Mouse (Mus musculus) kidney, postnatal 0 days (tissue): ENCODE measurements around the gene Fam131a. TPM values are rescaled to one million over a fixed set of nuclear protein-coding genes. Genes with fewer than 3 reads are reported as not detected.

Experiments used
- ATAC-seq: fragments of 200-750 bp; cut with Nextera tagmentation; replicated peaks from 2 replicates; pipeline ENCODE4 v1.8.0; 2017; ENCODE audit warnings: low read depth, moderate number of reproducible peaks, moderate TSS enrichment, moderate library complexity; ENCODE audit not compliant: low FRiP score
- DNase-seq: peaks from one replicate; pipeline ENCODE4 v3.0.0-alpha.2; 2016; ENCODE audit warnings: low spot score
- H3K27ac ChIP-seq: fragments of 300-500 bp; sonication (generic); 2 replicates; pipeline ENCODE4 v1.5.1; 2014; ENCODE audit warnings: mild to moderate bottlenecking
- H3K27me3 ChIP-seq: fragments of 300-500 bp; sonication (generic); 2 replicates; pipeline ENCODE4 v1.6.1; 2014; ENCODE audit warnings: low read length, mixed read lengths; ENCODE audit not compliant: insufficient read depth
- H3K36me3 ChIP-seq: fragments of 300-500 bp; sonication (generic); 2 replicates; pipeline ENCODE4 v1.6.1; 2014; ENCODE audit warnings: low read length, mixed read lengths; ENCODE audit not compliant: insufficient read depth
- H3K4me1 ChIP-seq: fragments of 300-500 bp; sonication (generic); replicated peaks from 2 replicates; pipeline ENCODE4 v1.6.1; 2014; ENCODE audit warnings: antibody characterized with exemption, low read length, mixed read lengths; ENCODE audit not compliant: insufficient read depth
- H3K4me2 ChIP-seq: fragments of 300-500 bp; sonication (generic); 2 replicates; pipeline ENCODE4 v1.6.1; 2014; ENCODE audit warnings: mild to moderate bottlenecking, low read length, moderate library complexity, mixed read lengths
- H3K4me3 ChIP-seq: fragments of 300-500 bp; sonication (generic); replicated peaks from 2 replicates; pipeline ENCODE4 v1.5.1; 2014; ENCODE audit warnings: low read depth, low read length
- H3K9ac ChIP-seq: fragments of 300-500 bp; sonication (generic); 2 replicates; pipeline ENCODE4 v1.6.1; 2014; ENCODE audit warnings: low read depth, low read length
- H3K9me3 ChIP-seq: fragments of 300-500 bp; sonication (generic); replicated peaks from 2 replicates; pipeline ENCODE4 v1.6.1; 2016; ENCODE audit warnings: low read length, inconsistent platforms, mixed read lengths
- CTCF ChIP-seq: IDR thresholded peaks from 2 replicates; pipeline ENCODE4 v1.5.1; 2016; ENCODE audit warnings: antibody characterized with exemption, low read depth, mild to moderate bottlenecking, moderate library complexity
- WGBS: fragments of 180-500 bp; shearing (Covaris S2); extraction: QIAGEN DNeasy Blood & Tissue Kit; methylation state at CpG from one replicate; pipeline ENCODE4 v1.1.7; 2014; 5-methylcytosine and 5-hydroxymethylcytosine counted together
- polyA plus RNA-seq: library from polyadenylated mRNA; unstranded; fragments of >200 nt; fragmentation: Nextera tagmentation; extraction: Ambion mirVana; gene quantifications from 2 replicates; pipeline ENCODE4 v1.2.1, GENCODE M21; 2015

Fam131a gene
- polyA plus RNA-seq, 1 experiment from 2014 or later: 6.9 TPM

- peaks cover 67% of the 10 kb centered on the region for H3K36me3 ChIP-seq
- no peak for ATAC-seq
- H3K4me1 ChIP-seq: peaks cover 7% of the 10 kb centered on the region; the same call in 1 of the 2 replicates
- no peak overlapping the region for H3K4me2 ChIP-seq
- peak; percentile 52 for DNase-seq
- no peaks in the 10 kb centered on the region for H3K9me3 ChIP-seq
- no peak overlapping the region for H3K4me3 ChIP-seq
- no peak overlapping the region for H3K9ac ChIP-seq
- no peak overlapping the region for H3K27ac ChIP-seq
- WGBS: 73% methylated on average over 4 of the region's 4 CpGs
- no peaks in the 10 kb centered on the region for H3K27me3 ChIP-seq
- peak; percentile 32; the same call in 1 of the 2 replicates for TF ChIP-seq CTCF
Observed at GRCm38 (mm10) chr16:20676702-20677101, 16.3 kb upstream of the Fam131a start.

DNA sequence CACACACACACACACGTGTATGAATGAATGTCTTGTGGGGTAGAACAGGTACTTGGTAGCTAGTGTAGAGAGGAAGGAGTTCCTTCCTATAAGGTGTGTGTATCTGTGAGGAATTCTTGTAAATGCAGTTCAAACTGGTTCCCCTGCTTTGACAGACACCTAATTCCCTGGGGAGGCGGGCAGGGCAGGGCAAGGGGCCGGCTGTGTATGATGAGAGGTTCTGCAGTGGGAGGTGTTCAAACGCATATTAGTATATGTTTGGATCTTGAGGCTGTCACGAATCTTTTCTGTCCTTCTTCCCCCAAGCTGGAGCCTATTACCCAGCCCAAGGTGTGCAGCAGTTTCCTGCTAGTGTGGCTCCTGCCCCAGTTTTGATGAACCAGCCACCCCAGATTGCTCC lies 15.7 kb upstream of the Fam131a start:
- ATAC-seq (no peak), DNase-seq (no peak)
- H3K9me3 ChIP-seq: no peaks in the 10 kb centered on the region
- H3K9ac ChIP-seq: no peak overlapping the region
- H3K4me3 ChIP-seq: no peak overlapping the region
- 73% methylated on average over 5 of the region's 5 CpGs for WGBS
- peaks cover 7% of the 10 kb centered on the region; the same call in 1 of the 2 replicates for H3K4me1 ChIP-seq
- no peak overlapping the region for H3K4me2 ChIP-seq
- no peak for TF ChIP-seq CTCF
- no peak overlapping the region for H3K27ac ChIP-seq
- no peaks in the 10 kb centered on the region for H3K27me3 ChIP-seq
- peaks cover 74% of the 10 kb centered on the region for H3K36me3 ChIP-seq

GRCm38 (mm10) chr16:20677974-20678675 lies 14.9 kb upstream of the Fam131a start:
- 67% methylated on average over 10 of the region's 10 CpGs for WGBS
- no peak overlapping the region for H3K27ac ChIP-seq
- H3K9ac ChIP-seq: no peak overlapping the region
- H3K27me3 ChIP-seq: no peaks in the 10 kb centered on the region
- H3K36me3 ChIP-seq: peaks cover 80% of the 10 kb centered on the region
- DNase-seq (peak; percentile 29), ATAC-seq (no peak)
- H3K4me2 ChIP-seq: no peak overlapping the region
- TF ChIP-seq CTCF: no peak
- no peak overlapping the region for H3K4me3 ChIP-seq
- peaks cover 7% of the 10 kb centered on the region; the same call in 1 of the 2 replicates for H3K4me1 ChIP-seq
- no peaks in the 10 kb centered on the region for H3K9me3 ChIP-seq

- no peaks in the 10 kb centered on the region for H3K9me3 ChIP-seq
- no peak overlapping the region for H3K4me3 ChIP-seq
- WGBS: 85% methylated on average over 3 of the region's 3 CpGs
- H3K36me3 ChIP-seq: peaks cover 55% of the 10 kb centered on the region
- DNase-seq (no peak), ATAC-seq (no peak)
- H3K27me3 ChIP-seq: no peaks in the 10 kb centered on the region
- H3K4me1 ChIP-seq: 0 out of 2 replicates have a peak, but pooled peaks cover 1% of the 10 kb centered on the region
- TF ChIP-seq CTCF: no peak
- no peak overlapping the region for H3K9ac ChIP-seq
- no peak overlapping the region for H3K27ac ChIP-seq
- H3K4me2 ChIP-seq: no peak overlapping the region
Observed at GRCm38 (mm10) chr16:20690774-20691173, 2.3 kb upstream of the Fam131a start.

- peaks cover 46% of the 10 kb centered on the region for H3K36me3 ChIP-seq
- H3K27me3 ChIP-seq: no peaks in the 10 kb centered on the region
- H3K4me2 ChIP-seq: no peak overlapping the region
- no peak overlapping the region for H3K9ac ChIP-seq
- 54% methylated on average over 1 of the region's 1 CpGs for WGBS
- H3K4me1 ChIP-seq: 0 out of 2 replicates have a peak, but pooled peaks cover 7% of the 10 kb centered on the region
- H3K9me3 ChIP-seq: no peaks in the 10 kb centered on the region
- ATAC-seq: no peak
- no peak for DNase-seq
- no peak overlapping the region for H3K4me3 ChIP-seq
- H3K27ac ChIP-seq: no peak overlapping the region
- TF ChIP-seq CTCF: no peak
Observed at GRCm38 (mm10) chr16:20691617-20692016, 1.4 kb upstream of the Fam131a start.

DNA sequence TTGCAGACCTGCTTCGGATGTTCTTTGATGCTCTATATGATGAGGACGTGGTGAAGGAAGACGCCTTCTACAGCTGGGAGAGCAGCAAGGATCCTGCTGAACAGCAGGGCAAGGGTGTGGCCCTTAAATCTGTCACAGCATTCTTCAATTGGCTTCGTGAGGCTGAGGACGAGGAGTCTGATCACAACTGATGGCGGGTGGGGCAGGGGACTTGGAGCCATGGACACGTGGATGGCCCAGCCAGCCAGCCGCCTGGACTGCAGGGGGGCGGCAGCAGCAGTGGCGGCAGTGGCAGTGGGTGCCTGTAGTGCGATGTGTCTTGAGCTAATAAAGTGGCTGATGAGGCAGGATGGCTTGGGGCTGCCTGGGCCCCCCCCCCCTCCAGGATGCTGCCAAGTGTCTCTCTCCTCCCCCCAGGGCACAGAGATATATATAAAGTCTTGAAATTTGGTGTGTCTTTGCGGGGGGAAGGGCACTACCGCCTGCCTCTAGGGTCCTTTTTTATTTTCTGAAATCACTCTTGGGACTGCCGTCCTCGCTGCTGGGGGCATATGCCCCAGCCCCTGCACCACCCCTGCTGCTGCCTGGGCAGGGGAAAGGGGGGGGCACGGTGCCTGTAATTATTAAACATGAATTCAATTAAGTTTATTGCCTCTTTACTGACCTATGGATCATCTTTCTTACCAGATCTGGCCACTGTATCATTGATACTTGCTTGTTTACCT lies 638 bp upstream of the Fam131a start:
- no peak overlapping the region for H3K27ac ChIP-seq
- H3K4me3 ChIP-seq: no peak overlapping the region
- TF ChIP-seq CTCF: no peak

More for the DNA sequence above, 638 bp upstream of the Fam131a start:
- H3K9ac ChIP-seq: no peak overlapping the region
- H3K4me1 ChIP-seq: 0 out of 2 replicates have a peak, but pooled peaks cover 7% of the 10 kb centered on the region
- WGBS: 49% methylated on average over 16 of the region's 16 CpGs
- DNase-seq (no peak), ATAC-seq (no peak)
- H3K27me3 ChIP-seq: no peaks in the 10 kb centered on the region
- no peaks in the 10 kb centered on the region for H3K9me3 ChIP-seq
- H3K36me3 ChIP-seq: peaks cover 39% of the 10 kb centered on the region
- H3K4me2 ChIP-seq: peak overlapping the region; percentile 96; the same call in 1 of the 2 replicates
